Mouse (Mus musculus) E14TG2a.4 (cell line): ENCODE measurements around the gene Rnf111.

Experiments
- H3K27me3 ChIP-seq: 2 replicates; pipeline ENCODE4 v1.6.1; 2014; ENCODE audit warnings: low read length, control low read depth; ENCODE audit not compliant: insufficient read depth
- H3K36me3 ChIP-seq: 2 replicates; pipeline ENCODE4 v1.6.1; 2014; ENCODE audit warnings: low read length, control low read depth; ENCODE audit not compliant: insufficient read depth
- H3K4me1 ChIP-seq: replicated peaks from 2 replicates; pipeline ENCODE4 v1.6.1; 2014; ENCODE audit warnings: low read depth, low read length, control low read depth
- H3K4me3 ChIP-seq: replicated peaks from 2 replicates; pipeline ENCODE4 v1.5.1; 2014; ENCODE audit warnings: mild to moderate bottlenecking, low read length
- H3K9me3 ChIP-seq: 2 replicates; pipeline ENCODE4 v1.6.1; 2014; ENCODE audit warnings: low read length, control low read depth
- CTCF ChIP-seq: conservative IDR thresholded peaks from 2 replicates; pipeline ENCODE4 v1.5.1; 2014; ENCODE audit warnings: low read length
- NANOG ChIP-seq: IDR thresholded peaks from 2 replicates; pipeline ENCODE4 v1.6.1; 2014; ENCODE audit warnings: borderline replicate concordance, low read length, mixed read lengths
- POU5F1 ChIP-seq: IDR thresholded peaks from 2 replicates; pipeline ENCODE4 v1.6.1; 2014; ENCODE audit warnings: low read length, borderline replicate concordance

Gene Rnf111

GRCm38 (mm10) chr9:70421257-70422056, 82.1 kb downstream of the Rnf111 start, which contains the start of gene Ccnb2:
TSS of gene Ccnb2 (minus strand) at chr9:70421547.
- peak within 1 kb of the TSS; percentile 96 for H3K4me3 ChIP-seq
- H3K36me3 ChIP-seq = peaks cover 53% of the 10 kb centered on the region
- TF ChIP-seq POU5F1 = no peak
- no peak for TF ChIP-seq NANOG
- TF ChIP-seq CTCF = no peak
- no peaks in the 10 kb centered on the region for H3K9me3 ChIP-seq
- H3K27me3 ChIP-seq = no peaks in the 10 kb centered on the region
- peaks cover 41% of the 10 kb centered on the region for H3K4me1 ChIP-seq

GRCm38 (mm10) chr9:70416412-70416811, 87.1 kb downstream of the Rnf111 start:
- Histone ChIP-seq H3K27me3 (no peaks in the 10 kb centered on the region), H3K4me3 (no peak overlapping the region), H3K4me1 (peaks cover 41% of the 10 kb centered on the region), H3K9me3 (no peaks in the 10 kb centered on the region), H3K36me3 (peaks cover 78% of the 10 kb centered on the region)
- TF ChIP-seq CTCF (peak; percentile 86), NANOG (no peak)

- H3K9me3 ChIP-seq = no peaks in the 10 kb centered on the region
- H3K4me3 ChIP-seq = no peak overlapping the region
- peaks cover 98% of the 10 kb centered on the region for H3K36me3 ChIP-seq
- TF ChIP-seq POU5F1 = no peak
- TF ChIP-seq NANOG = no peak
- no peak for TF ChIP-seq CTCF
- H3K4me1 ChIP-seq = peaks cover 15% of the 10 kb centered on the region
- H3K27me3 ChIP-seq = no peaks in the 10 kb centered on the region
Measured at GRCm38 (mm10) chr9:70413038-70413437, 90.5 kb downstream of the Rnf111 start.

GRCm38 (mm10) chr9:70410668-70411067, 92.9 kb downstream of the Rnf111 start:
- TF ChIP-seq NANOG = no peak
- no peak for TF ChIP-seq POU5F1
- TF ChIP-seq CTCF = no peak
- peaks cover 98% of the 10 kb centered on the region for H3K36me3 ChIP-seq
- H3K4me3 ChIP-seq = no peak overlapping the region
- H3K4me1 ChIP-seq = peaks cover 2% of the 10 kb centered on the region; the same call in 1 of the 2 replicates
- no peaks in the 10 kb centered on the region for H3K27me3 ChIP-seq
- no peaks in the 10 kb centered on the region for H3K9me3 ChIP-seq

- no peaks in the 10 kb centered on the region for H3K9me3 ChIP-seq
- H3K4me3 ChIP-seq = no peak overlapping the region
- TF ChIP-seq CTCF (no peak), POU5F1 (no peak), NANOG (no peak)
- H3K36me3 ChIP-seq = peaks cover 89% of the 10 kb centered on the region
- no peaks in the 10 kb centered on the region for H3K27me3 ChIP-seq
- no peaks in the 10 kb centered on the region for H3K4me1 ChIP-seq
Measured at GRCm38 (mm10) chr9:70409743-70410142, 93.8 kb downstream of the Rnf111 start.

GRCm38 (mm10) chr9:70408791-70409190, 94.7 kb downstream of the Rnf111 start:
- TF ChIP-seq POU5F1 = no peak
- peak; percentile 71 for TF ChIP-seq CTCF
- TF ChIP-seq NANOG = no peak
- H3K27me3 ChIP-seq = no peaks in the 10 kb centered on the region
- peaks cover 4% of the 10 kb centered on the region; the same call in 1 of the 2 replicates for H3K4me1 ChIP-seq
- H3K9me3 ChIP-seq = no peaks in the 10 kb centered on the region
- peaks cover 79% of the 10 kb centered on the region for H3K36me3 ChIP-seq
- no peak overlapping the region for H3K4me3 ChIP-seq

- peaks cover 58% of the 10 kb centered on the region for H3K36me3 ChIP-seq
- H3K4me3 ChIP-seq = no peak overlapping the region
- H3K9me3 ChIP-seq = no peaks in the 10 kb centered on the region
- H3K4me1 ChIP-seq = peaks cover 5% of the 10 kb centered on the region; the same call in 1 of the 2 replicates
- TF ChIP-seq POU5F1 = no peak
- TF ChIP-seq CTCF = no peak
- TF ChIP-seq NANOG = no peak
- H3K27me3 ChIP-seq = no peaks in the 10 kb centered on the region
Measured at GRCm38 (mm10) chr9:70406596-70406995, 96.9 kb downstream of the Rnf111 start.

- Histone ChIP-seq H3K4me3 (no peak overlapping the region), H3K9me3 (no peaks in the 10 kb centered on the region), H3K36me3 (peaks cover 25% of the 10 kb centered on the region), H3K27me3 (no peaks in the 10 kb centered on the region), H3K4me1 (peaks cover 9% of the 10 kb centered on the region; the same call in 1 of the 2 replicates)
- TF ChIP-seq NANOG = no peak
- no peak for TF ChIP-seq CTCF
- no peak for TF ChIP-seq POU5F1
Measured at GRCm38 (mm10) chr9:70401937-70402539, 101.5 kb downstream of the Rnf111 start.
